Mouse (Mus musculus): ENCODE measurements around the gene Hook1.
"Not testable (repeated sequence)": the region's sequence is repeated elsewhere in the genome, so short reads cannot be mapped to it uniquely, and the experiment has no call there.

The Hook1 gene

GRCm38 (mm10) chr4:95966928-95967724 lies at the start of gene Hook1:
Hook1 (plus strand) TSS chr4:95967240.
- peak; percentile 93 for DNase-seq

GRCm38 (mm10) chr4:95917703-95918102 lies 49.3 kb upstream of the Hook1 start:
- no peak for DNase-seq

DNA sequence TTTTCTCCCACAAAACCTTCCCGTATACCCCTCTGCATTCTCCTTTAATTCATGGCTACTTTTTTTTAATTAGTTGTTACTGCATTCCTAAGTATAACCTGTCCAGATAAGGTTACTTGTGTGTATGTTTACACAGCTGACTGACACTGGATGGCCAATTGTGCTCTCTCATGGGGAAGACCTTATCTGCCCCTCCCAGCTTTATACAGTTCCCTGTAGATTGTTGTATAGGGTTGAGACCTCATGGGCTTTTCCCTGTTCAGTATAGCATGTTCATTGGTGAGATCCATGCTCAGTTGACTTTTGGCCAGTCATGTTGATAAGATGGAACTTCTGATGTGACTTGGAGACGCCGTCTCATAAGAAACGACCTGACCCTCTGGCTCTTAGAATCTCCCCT lies 46.6 kb upstream of the Hook1 start:
- DNase-seq: no peak

DNA sequence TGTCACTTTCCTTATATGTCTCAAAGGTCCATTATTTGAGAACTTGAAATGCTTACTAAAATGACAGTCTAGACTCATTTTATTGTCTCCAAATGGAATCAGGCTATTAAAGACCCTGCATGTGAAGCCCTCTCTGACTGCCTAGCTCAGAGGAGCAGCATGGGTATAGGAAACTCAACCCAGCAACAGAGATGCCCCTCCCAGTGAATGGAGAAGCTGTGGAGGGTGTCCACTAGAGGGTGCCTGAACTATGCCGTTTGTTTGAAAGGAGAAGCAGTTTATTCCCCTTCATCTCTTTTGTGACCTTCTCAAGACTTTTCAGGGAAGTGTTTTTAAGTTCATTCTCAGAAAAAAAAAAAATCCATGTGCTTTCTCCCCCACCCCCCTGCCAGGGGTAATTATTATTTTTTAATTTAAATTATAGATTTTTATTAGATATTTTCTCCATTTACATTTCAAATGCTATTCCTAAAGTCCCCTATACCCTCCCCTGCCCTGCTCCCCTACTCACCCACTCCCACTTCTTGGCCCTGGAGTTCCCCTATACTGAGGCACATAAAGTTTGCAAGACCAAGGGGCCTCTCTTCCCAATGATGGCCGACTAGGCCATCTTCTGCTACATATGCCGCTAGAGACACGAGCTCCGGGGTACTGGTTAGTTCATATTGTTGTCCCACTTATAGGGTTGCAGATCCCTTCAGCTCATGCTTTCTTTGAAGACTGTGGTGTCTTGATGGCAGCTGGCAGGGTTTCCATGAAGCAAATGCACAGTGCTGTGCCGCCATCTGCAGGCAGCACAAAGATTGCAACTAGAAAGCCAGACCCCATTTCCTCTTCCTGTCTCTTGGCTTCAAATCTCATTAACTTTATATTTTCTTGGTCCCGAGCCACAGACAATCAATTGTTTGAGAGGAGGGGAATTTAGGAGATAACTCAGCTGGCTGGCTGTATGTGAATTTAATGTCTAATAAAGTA lies 42.5 kb upstream of the Hook1 start:
- DNase-seq: peak; percentile 85

DNA sequence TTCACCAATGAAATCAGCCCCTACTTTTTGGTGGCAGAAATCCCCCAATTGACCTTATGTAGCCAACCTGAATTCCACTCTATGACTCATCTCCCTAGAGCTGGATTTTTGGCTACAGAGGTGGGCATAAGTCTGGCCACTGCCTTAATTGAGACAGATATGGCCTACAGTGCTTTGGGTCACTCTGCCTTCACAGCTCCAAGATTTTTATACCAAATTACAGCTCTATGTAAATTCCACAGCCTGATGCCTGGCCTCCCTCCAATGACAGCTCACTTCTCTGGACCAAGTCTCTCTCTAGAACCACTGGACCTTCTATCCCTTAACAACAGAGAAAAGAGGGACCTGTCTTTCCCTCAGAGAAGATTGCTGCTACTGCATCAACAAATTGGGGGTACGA lies 38.2 kb upstream of the Hook1 start:
- no peak for DNase-seq

GRCm38 (mm10) chr4:95929936-95930335 lies 37.1 kb upstream of the Hook1 start:
- DNase-seq: no peak

- DNase-seq: no peak
Measured at GRCm38 (mm10) chr4:95931331-95931730, 35.7 kb upstream of the Hook1 start.

- DNase-seq: no peak
Measured at GRCm38 (mm10) chr4:95933801-95934356, 33.2 kb upstream of the Hook1 start.

- DNase-seq: no peak
Measured at GRCm38 (mm10) chr4:95934384-95935035, 32.5 kb upstream of the Hook1 start.

DNA sequence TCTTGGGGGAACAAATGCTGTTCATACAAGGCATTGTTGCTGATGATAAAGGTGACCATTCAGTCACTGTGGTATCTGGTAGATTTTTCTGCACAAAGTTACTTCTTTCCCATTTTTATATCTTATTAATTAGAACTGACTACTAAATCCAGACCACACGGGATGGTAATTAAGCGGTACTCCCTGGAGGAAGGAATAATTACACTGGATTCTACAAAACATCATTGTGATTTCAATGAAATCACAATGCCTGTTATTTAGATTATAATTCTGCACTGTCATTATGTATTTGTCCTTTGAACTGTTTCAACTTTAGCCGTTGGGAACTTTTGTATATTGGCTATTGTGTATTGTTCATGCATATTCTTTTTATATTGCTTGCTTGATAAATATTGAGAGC lies 28.3 kb upstream of the Hook1 start:
- DNase-seq: no peak

GRCm38 (mm10) chr4:95947896-95948295 lies 19.1 kb upstream of the Hook1 start:
- DNase-seq: no peak

DNA sequence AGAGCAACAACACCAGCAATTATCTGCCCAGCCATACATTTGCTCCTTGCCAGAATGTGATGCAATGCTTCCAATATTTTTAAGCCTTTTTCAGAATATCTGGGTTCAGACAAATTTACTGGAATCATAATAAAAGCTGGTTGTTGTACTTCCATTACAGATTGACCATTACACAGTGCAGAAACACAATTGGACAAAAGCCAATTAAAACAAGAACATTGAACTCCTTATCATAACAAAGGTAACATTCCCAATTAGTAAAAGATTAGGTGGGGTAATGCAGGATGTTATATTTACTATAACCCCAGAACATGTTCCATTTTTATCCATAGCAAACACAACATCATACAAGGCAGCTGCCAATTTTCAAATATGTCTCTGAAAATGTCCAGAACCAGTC lies 13.7 kb upstream of the Hook1 start:
- no peak for DNase-seq

- not testable (repeated sequence) for DNase-seq
Measured at GRCm38 (mm10) chr4:95982221-95982620, 15.2 kb downstream of the Hook1 start.

- DNase-seq: no peak
Measured at GRCm38 (mm10) chr4:96016875-96017274, 49.8 kb downstream of the Hook1 start.

DNA sequence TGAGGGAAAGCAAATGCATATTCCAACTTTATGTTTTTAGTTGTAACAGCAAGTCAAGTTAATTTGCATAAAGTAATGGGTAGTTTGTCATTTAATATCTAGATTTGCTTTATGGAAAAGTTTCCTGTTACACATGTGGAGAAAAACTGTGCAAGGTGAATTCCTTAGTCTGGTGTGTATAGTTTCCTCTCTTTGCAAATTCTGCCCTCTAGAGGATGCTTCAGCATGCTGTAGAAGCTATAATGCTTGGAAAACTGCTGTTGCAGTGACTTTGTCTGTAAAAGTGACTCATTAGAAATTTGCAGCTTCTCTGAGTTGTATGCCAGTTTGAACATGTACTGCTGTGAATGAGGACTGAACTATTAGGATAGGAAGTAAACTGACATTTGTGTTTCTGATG lies 55.8 kb downstream of the Hook1 start:
- DNase-seq: no peak

- peak; percentile 4 for DNase-seq
Measured at GRCm38 (mm10) chr4:96028412-96028811, 61.4 kb downstream of the Hook1 start.

GRCm38 (mm10) chr4:96060106-96060505 lies 93.1 kb downstream of the Hook1 start:
- no peak for DNase-seq

DNA sequence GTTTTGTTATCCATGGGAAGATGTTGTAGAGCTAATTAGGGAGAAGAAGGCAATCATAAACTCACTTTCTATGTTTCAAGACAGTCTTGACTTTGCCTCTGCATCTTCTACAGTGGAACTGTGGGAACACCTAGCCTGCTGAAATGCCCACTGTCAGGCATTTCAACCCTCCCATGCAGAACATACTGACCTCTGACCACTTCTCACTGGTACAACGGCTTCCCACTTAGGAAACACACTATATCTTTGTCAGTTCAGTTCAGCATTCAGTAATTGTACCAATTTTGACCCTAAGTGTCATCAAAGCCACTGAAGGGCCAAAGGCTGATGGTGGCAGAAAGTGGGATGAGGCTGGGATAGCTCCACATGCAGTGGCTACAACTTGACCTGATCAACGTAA lies 95.0 kb downstream of the Hook1 start:
- no peak for DNase-seq

All from right cerebral cortex, postnatal 4 days (tissue).